Mouse (Mus musculus) frontal cortex, adult 2 months (tissue): ENCODE measurements around the gene Erich4. TPM values are rescaled to one million over a fixed set of nuclear protein-coding genes. Genes with fewer than 3 reads are reported as not detected.

ENCODE experiments used
- DNase-seq, 2 experiments: peaks; one replicate each; pipeline ENCODE4 v3.0.0; 2022; ENCODE audit warnings: low spot score in 1 of 2; ENCODE audit errors: extremely low spot score in 1 of 2
- polyA plus RNA-seq: library from polyadenylated mRNA; depleted of rRNA; stranded (reverse); fragments of >200 nt; gene quantifications from 2 replicates; pipeline ENCODE4 v1.2.3, GENCODE M21; 2012; rRNA removed

The Erich4 gene
- polyA plus RNA-seq, result 0.15 and 0.36 TPM in 2 replicates

- no peak for DNase-seq
Measured at GRCm38 (mm10) chr7:25615706-25616011, at the start of gene Erich4. Gene Erich4 (minus strand): TSS chr7:25615892.

GRCm38 (mm10) chr7:25658657-25659472 lies 43.2 kb upstream of the Erich4 start, which contains the start of the genes Bckdha and Exosc5:
Gene Bckdha (minus strand): TSS chr7:25658981.
Gene Exosc5 (plus strand): TSS chr7:25659164.
- peak; percentile 99 to 100 for DNase-seq

GRCm38 (mm10) chr7:25657785-25658184 lies 42.1 kb upstream of the Erich4 start:
- no peak for DNase-seq

GRCm38 (mm10) chr7:25655601-25656428 lies 40.1 kb upstream of the Erich4 start:
- DNase-seq, result no peak

- no peak for DNase-seq
Measured at GRCm38 (mm10) chr7:25652244-25652759, 36.6 kb upstream of the Erich4 start.

- DNase-seq, result no peak
Measured at GRCm38 (mm10) chr7:25651281-25651680, 35.6 kb upstream of the Erich4 start.

- no peak for DNase-seq
Measured at GRCm38 (mm10) chr7:25649839-25650238, 34.1 kb upstream of the Erich4 start.

- DNase-seq, result no peak
Measured at GRCm38 (mm10) chr7:25647574-25648123, 32.0 kb upstream of the Erich4 start.

GRCm38 (mm10) chr7:25645074-25645473 lies 29.4 kb upstream of the Erich4 start:
- no peak for DNase-seq

GRCm38 (mm10) chr7:25644631-25645030 lies 28.9 kb upstream of the Erich4 start:
- DNase-seq, result no peak

- DNase-seq, result no peak
Measured at GRCm38 (mm10) chr7:25644136-25644535, 28.4 kb upstream of the Erich4 start.

GRCm38 (mm10) chr7:25639754-25640153 lies 24.1 kb upstream of the Erich4 start:
- DNase-seq, result peak; percentile 52 to 59

- DNase-seq, result no peak
Measured at GRCm38 (mm10) chr7:25637099-25637498, 21.4 kb upstream of the Erich4 start.

GRCm38 (mm10) chr7:25636373-25636772 lies 20.7 kb upstream of the Erich4 start:
- no peak for DNase-seq

- no peak for DNase-seq
Measured at GRCm38 (mm10) chr7:25632679-25633078, 17.0 kb upstream of the Erich4 start.

GRCm38 (mm10) chr7:25628323-25628620 lies 12.6 kb upstream of the Erich4 start:
- no peak for DNase-seq

GRCm38 (mm10) chr7:25627431-25628322 lies 12.0 kb upstream of the Erich4 start:
- no peak for DNase-seq

GRCm38 (mm10) chr7:25626509-25627430 lies 11.1 kb upstream of the Erich4 start, which contains the start of gene B3gnt8:
Gene B3gnt8 (plus strand): TSS chr7:25626654.
- DNase-seq, result no peak

- DNase-seq, result no peak
Measured at GRCm38 (mm10) chr7:25625594-25626250, 10.0 kb upstream of the Erich4 start.
